Mouse (Mus musculus) ZHBTc4 (cell line): ENCODE measurements around the gene Tmem178.

Experiments
- DNase-seq: peaks from one replicate; pipeline ENCODE4 v3.0.0-alpha.2; 2011; ENCODE audit warnings: low read depth, low spot score

Gene Tmem178

DNA sequence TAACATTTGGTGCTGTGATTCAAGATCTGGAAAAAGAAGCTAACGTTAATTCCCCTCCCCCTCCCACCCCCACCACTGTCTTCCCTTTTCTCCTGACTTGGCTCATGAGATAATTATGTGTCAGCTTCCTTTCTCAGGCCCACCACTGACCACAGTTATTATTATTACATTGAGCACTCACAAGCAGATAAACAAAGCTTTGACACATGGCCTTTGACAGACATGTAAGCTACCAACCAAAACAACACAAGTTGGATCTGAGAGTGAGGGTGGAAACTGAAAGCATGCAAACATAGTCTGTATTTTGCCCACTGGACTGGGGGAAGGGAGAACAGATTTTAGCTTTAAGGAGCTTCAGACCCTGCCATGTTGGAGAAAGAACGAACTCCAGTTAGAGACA is 52.8 kb downstream of the Tmem178 start:
- DNase-seq = no peak

DNA sequence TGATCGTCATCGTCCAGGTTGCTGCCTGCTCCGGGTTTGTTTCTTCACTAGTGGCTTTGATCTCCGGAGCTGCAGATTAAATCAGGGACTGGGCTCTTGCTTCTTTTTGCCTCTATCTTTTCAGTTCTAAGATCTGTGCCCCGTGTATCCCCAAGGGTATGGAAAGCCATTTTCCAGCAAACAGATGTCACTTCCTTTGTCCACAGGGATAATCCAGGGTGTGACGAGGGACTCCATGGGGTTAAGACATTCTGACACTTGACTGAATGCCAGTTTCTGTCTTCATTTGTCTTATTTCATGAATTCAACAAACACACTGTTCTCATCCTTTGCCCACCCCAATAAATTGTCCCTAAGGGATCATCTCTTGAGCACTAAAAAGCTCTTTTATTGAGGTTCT is 54.5 kb downstream of the Tmem178 start:
- DNase-seq = no peak

DNA sequence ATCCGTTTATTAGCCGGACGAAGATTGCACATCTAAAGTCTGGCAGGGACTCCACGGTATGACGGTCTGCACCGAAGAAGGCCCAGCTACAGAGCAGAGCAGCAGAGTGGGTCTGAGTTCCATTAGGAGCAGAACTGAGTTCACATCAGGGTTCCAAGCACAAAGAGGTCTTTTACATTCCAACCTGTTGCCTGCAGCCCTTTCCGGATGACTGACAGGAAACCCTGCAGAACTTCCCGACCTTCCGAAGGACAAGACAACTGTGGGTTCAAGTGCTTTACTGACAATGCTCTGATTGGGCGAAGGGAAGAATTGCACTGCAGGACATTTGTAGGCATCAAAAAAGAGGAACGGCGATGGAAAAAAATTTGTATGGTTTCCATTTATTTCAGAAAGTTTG is 56.6 kb downstream of the Tmem178 start:
- DNase-seq = peak; percentile 18

DNA sequence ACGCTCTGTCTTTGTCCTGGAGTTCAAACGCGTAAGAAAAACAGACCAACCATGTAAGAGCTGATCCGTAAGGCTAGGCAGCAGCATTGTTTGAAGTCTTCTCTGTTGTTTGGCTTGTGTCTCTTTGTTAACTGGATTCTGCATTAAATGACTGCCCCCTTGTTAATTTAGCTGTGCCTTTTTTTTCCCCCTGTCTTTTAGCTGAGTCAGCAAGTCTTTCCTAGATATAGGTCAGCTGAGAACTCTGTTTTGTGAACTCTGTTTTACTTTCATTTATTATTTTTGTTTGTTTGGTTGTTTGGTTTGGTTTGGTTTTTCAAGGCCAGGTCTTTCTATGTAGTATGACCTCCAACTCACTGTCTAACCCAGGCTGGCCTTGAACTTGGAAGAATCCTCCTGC is 57.2 kb downstream of the Tmem178 start:
- no peak for DNase-seq

DNA sequence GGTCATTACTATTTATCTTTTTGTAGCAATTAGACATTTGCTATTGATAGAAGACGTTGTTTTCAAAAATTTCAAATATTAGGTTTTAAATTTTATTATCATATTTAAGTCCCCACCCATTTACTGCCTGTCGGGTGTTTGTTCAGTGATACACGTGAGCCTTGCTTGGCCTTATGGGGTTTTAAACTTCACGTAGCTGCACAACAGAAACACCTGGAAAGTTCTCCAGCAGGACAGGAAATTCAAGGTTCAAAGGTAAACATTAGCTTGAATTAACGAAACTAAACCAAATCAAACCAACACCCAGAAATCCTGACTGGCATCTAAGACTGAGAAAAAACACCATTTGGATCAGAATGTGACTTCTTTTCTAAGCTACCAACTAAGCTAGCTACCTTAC is 57.7 kb downstream of the Tmem178 start:
- no peak for DNase-seq

DNA sequence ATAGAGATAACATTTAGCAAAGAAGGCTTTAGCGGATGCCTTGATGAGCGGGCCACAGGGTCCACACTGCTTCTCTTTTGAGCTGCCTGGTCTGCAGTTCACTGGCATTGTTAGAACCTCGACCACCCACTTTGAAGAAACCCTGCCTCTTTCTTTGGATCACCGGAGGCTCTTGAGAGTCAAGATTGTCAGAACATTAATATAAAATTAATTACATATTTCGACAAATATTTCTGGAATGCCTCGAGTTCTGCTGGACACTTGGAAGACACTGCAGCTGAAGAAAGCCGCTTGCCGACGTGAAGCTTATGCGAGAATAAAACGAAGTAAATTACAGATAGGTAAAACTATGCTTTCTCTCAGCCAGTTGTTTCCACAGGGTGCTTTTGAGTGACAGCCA is 60.0 kb downstream of the Tmem178 start:
- DNase-seq = no peak

DNA sequence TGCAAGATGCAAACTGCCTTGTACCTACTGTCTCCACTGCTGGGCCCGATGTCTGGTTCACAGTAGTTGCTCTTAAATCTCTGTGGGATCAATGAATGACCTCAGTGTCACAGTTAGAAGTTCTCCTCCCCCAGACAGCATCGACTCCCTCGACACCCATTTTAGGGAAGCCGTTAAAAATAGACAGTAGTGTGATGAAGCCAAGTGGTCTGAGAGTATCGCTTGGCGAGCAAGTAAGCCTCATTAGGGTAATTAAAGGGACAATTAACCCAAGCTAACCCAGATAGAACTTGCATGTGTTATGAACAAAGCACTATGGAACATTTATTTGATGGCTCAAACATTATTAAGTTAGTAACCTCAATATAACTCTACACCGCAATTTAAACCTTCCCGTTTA is 60.9 kb downstream of the Tmem178 start:
- DNase-seq = no peak

DNA sequence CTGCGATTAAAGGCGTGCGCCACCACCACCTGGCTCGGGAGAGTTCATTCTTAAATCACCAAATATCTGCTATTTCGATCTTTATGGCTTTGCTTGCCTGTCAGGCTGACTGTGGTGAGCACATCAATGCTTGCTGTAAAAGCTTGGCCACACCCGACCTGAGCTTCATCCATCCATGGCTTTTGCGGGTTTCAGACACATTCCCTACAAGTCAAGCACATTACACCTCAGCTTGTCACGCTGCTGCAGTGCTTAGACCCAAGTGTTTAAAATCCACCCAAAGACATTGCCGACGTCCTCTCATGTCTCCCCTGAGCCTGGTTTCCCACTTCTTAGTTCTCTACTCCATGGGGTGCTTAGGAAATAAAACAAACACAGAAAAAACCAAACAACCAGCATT is 64.7 kb downstream of the Tmem178 start:
- no peak for DNase-seq

DNA sequence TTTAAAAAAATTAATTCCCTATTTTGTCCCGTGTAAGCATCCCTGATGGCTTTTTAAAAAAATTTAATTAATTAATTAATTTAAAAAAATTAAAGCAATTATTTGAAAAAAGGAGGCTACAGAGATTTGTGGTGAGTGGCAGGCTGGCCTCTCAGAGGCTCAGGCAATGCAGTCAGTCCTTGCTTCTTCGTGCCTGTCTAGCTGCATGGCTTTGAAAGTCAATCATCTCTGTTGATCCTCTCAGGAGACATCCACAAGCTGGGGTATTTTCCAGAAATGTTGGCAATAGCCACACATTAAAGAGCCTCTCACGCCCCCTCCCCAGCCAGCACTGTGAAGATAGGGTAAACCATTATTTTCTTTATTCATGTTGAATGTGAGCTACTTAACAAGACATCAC is 65.8 kb downstream of the Tmem178 start:
- no peak for DNase-seq

DNA sequence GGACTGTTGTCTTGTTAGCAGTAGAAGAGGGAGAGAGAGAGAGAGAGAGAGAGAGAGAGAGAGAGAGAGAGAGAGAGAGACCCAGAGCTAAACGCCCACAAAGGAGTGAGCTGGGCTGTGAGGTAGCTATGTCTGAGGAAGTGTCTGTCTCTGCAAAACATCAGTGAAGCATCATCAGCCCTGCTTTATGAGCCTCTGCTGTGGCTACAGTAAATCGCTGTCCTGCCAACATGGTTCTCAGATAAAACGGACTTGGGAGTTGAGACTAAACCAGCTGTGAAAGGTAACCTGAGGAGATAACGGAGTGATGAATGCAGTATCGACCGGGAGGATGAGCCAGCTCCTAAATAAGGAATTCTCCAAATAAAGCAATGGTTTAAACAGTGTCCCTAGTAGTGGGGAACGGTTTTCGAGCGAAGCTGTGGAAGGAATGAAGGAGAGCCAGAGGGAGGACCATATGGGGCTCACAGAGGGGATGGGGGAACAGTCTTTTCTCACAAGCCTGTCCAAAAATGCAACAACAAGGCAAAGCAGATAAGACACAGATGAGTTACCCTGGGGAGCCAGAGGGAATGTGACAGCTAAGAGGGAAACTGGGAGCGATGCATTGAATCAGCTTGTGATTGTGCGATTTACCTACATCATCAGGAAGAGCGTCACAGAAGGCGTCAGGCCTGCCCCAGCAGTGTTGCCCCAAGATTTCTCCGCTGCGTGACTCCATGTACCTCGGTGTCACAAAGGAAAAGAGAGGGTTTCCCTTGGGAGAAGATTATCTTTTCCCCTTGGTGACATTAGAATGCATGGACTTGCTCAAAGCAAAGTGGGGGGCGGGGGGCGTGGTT is 66.6 kb downstream of the Tmem178 start:
- no peak for DNase-seq

DNA sequence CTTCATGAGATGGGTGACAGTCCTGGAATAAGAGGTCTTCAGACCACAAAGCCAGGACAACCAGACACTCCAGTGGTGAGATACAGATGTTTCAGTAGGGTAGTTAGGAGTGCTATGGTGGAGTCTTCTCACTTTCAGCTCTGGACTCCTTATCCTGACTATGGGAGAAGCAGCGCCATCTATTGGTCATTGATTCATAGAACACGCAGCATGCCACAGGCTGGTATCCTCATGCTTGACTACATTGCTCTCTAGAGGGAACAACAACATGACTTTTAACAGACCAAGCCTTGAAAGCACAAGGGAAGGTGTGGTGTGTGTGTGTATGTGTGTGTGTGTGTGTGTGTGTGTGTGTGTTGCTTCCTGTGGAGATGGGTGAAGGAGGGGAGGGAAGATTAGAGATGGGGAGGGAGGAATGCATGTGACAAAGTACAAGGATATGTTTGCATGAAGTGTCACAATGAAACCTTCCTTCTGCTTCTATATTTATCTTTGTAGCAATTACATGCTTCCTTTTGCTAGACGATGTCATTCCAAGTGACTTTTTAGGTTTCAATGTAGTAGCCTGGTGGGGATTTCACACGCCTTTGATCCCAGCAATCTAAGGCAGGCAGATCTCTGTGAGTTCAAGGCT is 71.5 kb downstream of the Tmem178 start:
- peak; percentile 60 for DNase-seq

DNA sequence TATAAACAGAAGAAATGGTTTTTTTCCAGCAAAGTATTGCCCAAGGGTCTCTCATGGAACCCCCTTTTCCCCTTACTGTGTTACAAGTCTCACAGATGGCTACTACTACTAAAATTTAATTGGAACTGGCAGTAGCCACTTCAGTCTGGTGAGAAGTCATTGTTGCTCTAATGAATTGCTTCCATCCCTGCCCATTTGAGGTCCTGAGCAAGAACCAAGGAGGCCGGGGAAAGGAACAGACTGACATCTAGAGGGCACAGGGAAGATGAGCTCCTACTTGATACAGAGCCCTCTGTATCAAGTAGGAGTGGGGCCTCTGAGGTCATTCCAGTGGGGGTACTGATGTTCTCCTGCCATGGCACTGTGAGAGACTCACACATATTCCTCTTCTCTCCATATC is 72.7 kb downstream of the Tmem178 start:
- no peak for DNase-seq

DNA sequence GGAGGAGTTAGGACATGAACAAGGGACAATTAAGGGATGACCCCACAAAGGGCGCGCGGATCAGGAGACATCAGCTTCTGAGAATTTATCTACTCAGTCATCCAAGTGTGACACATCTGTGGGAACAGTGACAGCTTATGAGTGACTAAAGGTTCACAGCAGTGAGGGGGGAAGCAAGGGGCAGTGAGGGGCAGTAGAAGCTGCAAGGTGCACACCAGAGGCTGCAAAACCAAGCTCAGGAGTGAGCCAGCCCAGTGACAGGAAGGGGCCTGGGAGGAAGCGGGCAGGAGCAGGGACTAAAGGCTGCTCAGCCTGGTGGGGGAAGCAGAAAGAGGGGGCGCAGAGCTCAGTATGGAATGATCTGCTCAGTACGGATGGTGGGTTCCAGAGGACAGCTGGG is 82.9 kb downstream of the Tmem178 start:
- no peak for DNase-seq

DNA sequence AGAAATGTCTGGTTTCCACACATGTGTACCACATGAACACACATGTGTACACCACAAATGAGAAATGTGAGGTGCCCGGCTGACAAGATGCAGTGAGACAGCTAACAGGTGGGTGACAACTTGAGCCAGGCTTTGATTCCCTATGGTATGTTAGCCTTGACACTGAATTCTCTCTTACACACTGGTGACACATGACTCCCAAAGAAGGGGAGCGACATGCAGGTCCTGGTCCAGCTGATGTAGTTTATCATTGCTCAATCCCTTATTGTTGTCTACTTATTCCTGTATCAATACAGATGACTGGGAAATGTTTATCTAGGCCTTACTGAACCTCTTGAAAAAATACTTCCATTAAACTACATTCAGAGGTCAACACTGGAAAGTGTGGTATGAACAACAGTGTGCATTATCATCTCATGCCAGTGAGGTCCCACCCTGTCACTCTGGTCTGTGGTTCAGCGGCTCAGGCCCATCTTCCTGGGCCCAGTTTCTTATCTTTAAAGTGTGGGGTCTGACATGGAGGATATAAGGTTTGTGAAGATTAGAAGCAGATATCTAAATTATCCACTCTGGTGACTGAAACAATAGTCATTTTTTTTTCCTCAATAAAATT is 87.5 kb downstream of the Tmem178 start:
- DNase-seq = no peak

DNA sequence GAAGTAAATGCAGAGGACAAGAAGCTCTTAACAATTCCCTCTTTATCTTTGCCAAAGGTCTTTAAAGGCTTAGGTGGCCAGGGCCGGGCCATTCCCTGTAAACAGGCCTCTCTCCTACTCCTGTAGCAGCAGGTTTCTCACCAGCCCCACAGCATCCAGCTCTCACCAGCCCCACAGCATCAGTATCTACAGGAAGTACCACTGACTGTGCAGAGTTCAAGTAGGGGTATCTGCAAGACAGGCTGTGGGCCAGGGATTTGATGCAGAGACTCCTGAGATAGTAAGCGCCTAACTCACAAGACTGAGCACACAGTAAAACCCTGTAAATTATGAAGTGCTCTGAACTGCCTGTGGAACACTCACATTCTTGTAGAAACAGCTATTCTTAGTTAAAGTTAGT is 88.5 kb downstream of the Tmem178 start:
- DNase-seq = no peak

DNA sequence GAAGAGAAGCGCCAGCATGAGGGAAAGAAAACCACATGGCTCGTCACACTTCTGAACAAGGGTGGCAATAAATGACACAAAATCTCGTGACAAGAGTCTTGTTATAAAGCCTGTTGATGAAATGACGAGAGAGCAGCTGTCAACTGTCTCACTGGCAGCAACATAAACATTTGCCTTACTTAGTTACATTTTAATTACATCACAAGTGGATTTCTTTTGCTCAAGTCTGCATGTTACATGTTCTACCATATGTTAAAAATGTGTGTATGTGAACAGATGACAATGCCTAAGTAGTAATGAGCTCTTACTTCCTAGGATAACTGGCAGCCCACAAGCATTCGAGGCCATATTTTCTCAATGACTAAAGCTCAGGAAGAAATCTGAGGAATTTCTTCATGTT is 90.9 kb downstream of the Tmem178 start:
- DNase-seq = no peak

DNA sequence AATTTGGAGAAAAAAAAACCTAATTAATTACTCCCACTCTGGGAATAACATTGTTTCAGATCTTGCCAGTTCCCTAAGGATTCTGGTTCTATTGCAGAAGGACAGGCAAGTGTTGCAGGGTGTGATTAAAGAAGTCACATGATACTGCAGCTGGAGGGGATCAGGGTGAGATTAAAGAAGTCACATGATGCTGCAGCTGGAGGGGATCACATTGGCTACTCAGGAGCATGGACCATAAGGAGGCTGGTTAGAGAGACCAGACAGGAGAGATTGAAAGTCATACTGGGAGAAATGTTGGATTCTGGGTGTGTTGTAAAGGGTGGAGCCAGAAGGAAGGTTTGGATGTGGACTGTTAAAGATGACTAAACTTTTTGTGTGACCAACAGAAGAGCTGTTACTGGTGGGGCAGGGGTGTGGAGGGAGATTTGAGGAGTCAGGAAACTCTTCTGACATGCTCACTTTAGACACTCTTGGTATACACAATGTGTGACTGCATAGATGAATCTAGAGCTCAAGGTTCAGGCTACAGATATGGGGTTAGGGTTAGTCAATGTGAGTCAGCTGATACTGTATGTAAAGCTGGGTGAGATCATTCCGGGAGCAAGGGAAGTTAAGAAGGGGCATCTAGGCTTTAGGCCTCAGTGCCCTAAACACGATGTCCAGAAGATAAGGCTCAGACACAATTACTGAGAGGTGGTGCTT is 94.4 kb downstream of the Tmem178 start:
- DNase-seq = no peak

DNA sequence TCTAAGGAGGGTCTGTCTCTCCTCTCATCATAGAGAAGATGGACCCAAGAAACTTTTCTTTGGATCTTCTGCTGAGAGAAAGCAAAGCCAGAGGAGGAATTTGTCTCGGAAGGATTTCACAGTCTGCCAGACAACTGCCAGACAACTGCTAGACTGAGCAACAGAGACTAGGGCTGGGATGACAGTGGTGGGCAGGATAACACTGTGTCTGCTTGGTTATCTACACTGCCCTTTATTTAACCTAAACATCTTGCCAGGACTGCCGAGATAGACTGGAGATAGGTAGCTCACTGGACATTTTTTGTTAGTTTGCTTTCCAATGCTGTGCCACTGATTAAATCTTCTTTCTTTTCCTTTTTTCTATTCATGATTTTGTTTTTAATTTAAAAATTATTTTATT is 97.2 kb downstream of the Tmem178 start:
- no peak for DNase-seq

DNA sequence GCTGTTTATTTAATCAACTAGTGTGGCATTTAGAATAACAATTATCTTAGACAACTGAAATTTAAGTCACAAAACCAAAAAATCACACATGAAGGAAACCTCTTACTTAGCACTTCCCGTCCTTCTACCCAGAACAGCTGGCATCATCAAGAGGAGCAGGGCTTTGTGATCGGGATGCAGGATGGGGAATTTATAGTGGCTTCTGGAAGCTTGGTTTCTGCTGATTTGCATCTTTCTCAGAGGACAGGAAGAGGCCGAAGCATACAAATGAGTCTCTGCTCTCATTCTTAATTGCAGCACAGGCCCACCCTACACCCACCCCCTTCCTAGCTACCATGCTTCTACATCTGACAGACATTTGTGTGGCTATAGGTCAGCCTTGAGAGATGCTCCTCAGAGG is 99.9 kb downstream of the Tmem178 start:
- DNase-seq = no peak

DNA sequence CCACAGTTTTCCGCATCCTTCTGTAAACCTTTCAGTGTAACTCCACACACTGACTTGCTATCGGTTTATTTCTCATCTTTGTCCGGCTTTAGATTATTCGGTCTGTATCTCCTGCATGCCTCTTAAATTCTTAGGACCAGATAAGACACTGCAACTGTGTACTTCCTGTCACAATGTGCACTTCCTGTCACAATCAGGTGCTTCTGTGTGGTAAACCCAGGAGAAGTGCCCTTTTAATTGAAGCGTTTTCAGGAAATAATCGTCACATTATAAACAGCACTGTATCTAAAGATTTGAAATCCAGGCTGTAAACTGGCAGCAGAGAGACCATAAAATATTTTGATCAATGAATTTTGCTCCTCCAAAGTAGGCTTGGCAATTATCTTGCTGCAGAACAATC is 100.7 kb downstream of the Tmem178 start:
- DNase-seq = no peak

DNA sequence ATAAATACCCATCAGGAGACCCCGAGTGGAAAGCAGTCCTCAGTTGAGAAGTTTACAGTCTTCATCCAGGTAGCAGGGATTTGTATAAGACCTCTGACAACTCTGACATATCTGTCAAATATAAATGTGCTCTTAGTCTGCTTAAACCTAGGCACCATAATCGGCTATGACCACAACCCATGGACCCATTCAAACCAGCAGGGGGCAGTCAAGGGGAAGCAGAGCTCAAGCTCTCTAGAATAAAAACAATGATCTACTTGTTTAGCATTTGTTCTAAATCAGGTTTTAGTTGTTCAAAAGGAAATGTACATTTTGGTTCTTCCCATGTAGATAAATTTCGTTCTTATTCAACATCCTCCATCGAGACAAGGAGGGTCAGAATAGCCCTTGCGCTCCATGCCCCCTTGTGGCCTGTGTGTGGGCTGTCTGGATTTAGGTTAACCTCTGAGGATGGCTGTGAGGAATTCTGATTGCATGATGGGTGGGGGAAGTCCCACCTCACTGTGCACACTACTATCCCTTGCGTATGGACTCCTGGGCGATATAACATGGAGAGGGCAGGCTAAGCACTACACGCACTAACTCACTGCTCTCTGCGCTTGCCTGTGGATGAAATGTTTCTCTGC is 101.2 kb downstream of the Tmem178 start:
- peak; percentile 38 for DNase-seq
